Mouse (Mus musculus): Measurements from ENCODE around the gene Adgrg3.
A peak's percentile ranks its signal among the peaks of the same experiment; 100 is the strongest.

The Adgrg3 gene

GRCm38 (mm10) chr8:95017451-95017850, at the start of gene Adgrg3:
Adgrg3 (plus strand) TSS chr8:95017692.
- DNase-seq, result no peak

DNA sequence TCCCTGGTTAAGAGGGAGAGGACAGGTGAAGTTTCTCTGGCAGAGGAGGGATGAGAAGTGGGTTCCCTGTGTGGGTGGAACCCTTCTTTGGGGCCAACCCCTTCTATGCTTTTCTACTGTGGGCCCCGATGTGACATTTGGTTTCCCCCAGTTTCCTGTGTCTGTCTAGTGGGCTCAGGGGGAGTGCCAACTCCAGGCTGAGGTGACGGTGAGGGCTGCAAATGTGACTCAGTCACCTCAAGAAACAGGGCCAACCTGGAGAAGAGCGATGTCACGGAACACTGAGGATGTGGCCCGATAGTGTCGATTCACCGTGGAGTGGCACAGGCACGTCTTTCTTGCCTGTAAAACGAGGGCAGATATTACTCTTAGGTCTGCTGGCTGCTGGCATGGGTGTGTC, 44.2 kb upstream of the Adgrg3 start:
- no peak for DNase-seq

DNA sequence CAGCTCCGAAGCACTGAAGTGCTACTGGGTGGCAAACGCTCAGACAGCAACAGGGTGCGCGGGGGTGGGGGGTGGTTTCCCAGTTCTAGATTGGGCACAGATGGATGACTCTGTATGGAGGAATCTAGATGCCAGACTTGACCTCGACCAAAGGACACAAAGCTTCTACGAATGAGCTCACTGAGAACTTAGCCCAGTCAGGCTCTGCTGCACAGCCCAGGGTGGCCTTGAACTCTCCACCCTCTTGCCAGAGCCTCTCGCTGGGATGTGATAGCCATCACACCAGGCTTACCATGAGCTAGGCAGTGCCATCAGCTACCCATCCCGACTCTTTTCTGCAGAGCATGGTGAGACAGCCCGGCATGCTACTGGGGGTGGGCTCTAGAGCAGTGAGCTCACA, 43.7 kb upstream of the Adgrg3 start:
- DNase-seq, result no peak

DNA sequence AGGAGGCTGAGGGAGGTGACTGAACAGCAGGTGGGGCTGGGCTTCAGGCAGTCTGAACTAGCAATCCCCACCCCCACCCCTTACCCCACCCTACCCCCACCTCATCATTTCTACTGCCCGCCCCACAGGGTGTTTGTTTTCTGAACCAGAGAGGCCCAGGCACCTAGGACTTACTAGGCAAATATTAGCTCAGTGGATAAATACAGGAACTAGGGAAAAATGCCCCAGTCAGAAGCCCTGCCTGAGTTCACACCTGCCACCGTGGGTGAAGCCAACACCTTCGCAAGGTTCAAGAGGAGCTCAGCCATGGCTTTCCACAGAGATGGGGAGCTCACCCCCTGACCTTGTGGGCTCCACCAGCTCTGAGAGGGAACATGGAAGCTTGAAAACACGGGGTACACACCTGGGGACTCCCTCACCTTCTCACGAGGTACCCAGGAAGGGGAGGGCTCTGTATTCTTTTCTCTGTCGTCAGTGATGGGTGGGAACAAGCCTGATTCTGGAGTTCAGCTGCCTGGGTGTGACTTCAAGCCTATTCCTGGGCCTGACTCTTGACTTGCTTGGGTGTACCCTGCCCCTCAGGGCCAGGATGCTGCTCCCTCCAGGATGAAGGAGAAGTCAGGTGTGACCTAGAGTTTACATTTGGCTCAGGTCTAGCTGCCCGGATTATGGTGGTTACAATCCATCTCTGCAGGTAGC, 42.9 kb upstream of the Adgrg3 start, which contains the start of gene Adgrg1:
Gene Adgrg1, plus strand, starts transcription at position 285 of the 699 bp plus-strand sequence.
- no peak for DNase-seq

- DNase-seq, result no peak
Measured at GRCm38 (mm10) chr8:94976651-94977417, 40.7 kb upstream of the Adgrg3 start.

GRCm38 (mm10) chr8:94978131-94978530, 39.4 kb upstream of the Adgrg3 start:
- DNase-seq, result no peak

DNA sequence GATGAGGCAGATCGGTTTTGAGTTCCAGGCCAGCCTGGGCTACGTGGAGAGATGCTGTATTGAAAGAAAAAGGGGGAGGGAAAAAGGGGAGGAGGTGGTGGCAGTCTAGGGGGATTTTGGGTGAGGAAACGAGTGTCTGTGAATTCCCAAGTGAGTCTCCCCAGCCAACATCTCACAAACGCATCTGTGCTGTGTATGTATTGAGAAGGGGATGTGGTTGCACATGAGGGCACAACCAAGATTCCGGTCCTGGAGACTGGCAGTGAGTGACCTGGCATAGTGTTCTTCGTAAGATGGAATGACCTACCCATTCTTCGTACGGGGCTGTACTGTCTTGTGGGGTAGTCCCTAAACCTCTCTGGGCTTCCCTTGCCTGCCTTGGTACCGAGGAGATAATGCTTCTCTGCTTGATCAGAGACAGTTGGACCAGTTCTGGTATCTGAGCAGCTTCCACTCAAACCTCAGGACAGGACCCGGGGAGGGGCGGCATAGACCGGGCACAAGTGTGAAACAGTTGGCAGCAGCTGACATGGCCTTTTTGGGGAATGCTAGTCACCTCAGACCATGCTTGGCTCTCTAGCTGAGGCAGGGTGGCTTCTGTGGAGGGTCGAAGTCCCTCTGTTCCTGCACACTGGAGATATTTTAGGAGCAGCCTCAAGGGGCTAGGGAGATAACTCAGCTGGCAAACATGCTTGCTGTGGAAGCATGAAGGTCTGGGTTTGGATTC, 38.7 kb upstream of the Adgrg3 start:
- no peak for DNase-seq

- no peak for DNase-seq
Measured at GRCm38 (mm10) chr8:94980176-94980575, 37.3 kb upstream of the Adgrg3 start.

GRCm38 (mm10) chr8:94980976-94981375, 36.5 kb upstream of the Adgrg3 start:
- DNase-seq, result no peak

- DNase-seq, result no peak
Measured at GRCm38 (mm10) chr8:94981848-94982247, 35.6 kb upstream of the Adgrg3 start.

- no peak for DNase-seq
Measured at GRCm38 (mm10) chr8:94983146-94983545, 34.3 kb upstream of the Adgrg3 start.

GRCm38 (mm10) chr8:94983881-94984516, 33.5 kb upstream of the Adgrg3 start:
- peak; percentile 38 for DNase-seq

- no peak for DNase-seq
Measured at GRCm38 (mm10) chr8:94985023-94985422, 32.5 kb upstream of the Adgrg3 start.

GRCm38 (mm10) chr8:94986676-94987075, 30.8 kb upstream of the Adgrg3 start:
- peak; percentile 42 for DNase-seq

DNA sequence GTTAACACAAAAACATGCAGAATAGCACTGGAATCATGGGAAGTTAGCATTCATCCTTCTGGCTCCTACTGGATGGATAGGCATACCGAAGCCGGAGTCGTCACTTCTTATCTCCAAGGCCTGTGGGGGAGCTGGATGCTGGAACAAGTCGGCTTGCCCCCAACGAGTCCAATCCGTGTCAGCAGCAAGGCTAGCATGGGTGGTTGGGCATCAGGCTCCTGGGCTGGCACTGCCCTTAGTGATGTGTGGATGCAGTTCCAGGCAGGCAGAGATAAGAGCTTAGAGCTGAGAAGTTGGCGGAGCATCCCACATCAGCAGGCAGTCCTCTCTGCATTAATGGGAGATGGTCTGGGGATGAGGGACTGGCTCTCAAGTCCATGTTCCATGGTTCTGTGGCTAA, 29.9 kb upstream of the Adgrg3 start:
- DNase-seq, result no peak

DNA sequence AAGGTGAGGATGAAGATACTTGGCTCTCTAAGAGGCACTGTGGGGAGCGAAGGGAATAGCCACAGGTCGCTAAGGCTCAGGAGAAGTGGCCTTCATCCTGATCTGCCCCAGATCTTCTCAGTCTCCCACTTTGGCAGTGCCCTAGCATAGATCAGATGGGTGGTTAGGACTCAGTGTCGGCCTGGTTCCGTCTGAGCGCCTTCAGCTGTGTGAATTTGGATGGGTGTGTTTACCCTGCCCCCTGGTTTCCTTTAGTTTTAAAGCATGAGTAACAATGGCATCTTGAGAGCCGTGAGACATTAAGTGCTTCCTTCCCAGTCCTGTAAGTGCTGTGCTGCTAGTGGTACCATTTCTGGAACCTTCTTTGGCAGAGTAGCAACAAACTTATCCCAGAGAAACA, 28.9 kb upstream of the Adgrg3 start:
- no peak for DNase-seq

GRCm38 (mm10) chr8:94989711-94990110, 27.8 kb upstream of the Adgrg3 start:
- peak; percentile 66 for DNase-seq

DNA sequence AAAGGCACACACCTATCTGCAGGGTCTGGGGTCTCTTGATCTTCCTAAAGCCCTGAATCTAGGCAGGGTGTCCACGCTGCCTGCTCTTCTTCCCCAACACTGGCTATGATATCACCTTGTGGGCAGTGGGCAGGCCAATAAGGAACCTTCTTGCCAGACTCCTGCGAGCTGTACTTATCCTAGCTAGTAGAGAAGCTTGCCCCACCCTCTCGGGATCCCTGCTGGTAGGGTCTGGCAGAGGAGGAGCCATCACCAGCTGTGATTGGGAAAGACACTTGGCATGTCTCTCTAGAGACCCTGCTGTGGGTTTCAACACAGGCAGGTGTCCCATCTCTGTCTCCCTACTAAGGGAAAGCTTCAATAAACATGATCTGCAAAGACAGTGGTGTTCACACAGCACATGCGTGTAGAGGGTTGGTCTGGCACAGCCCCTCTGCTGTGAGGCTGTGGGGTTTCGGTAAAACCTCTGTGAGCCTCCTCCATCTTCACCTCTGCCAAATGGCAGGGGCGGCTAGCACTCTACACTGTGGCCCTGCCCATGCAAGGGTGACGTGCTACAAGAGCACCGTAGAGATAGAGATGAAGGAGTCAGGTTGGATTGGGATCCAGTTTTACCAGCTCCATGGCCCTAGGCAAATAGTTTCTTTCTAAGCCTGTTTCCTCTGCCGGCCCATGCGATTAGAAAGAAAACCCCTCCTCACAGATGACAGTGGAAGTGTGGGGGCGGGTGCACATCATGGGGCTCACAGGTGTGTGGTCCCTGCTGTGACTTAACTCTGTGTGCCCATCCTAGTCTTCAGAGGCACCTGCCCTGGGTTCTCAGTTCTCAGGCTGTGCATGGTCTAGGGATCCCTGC, 26.7 kb upstream of the Adgrg3 start:
- no peak for DNase-seq

DNA sequence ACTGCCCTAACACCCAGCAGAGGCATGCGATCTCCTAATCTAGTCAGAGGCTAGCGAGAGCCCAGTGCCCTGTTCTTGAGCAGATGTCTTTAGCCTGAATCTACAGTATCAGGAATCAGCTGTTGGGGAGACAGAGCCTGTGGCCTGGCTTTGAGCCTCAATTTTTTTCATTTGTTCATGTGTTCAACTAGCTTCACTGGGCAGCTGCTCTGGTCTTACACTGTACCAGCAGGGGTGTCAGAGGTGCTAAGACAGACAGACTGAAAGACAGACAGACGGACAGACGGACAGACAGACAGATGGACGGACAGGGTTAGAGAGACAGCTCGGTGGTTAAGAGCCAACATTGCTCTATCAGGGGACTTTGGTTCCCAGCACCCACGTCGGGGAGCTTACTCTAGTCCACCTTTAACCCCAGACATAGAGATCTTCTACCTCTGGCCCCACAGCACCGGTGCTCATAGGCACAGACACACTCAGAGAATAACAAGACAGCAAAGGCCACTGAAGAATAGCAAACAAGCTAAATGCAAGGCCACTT, 26.0 kb upstream of the Adgrg3 start:
- no peak for DNase-seq

GRCm38 (mm10) chr8:94992010-94992409, 25.5 kb upstream of the Adgrg3 start:
- DNase-seq, result no peak

- DNase-seq, result peak; percentile 51
Measured at GRCm38 (mm10) chr8:94992534-94992933, 25.0 kb upstream of the Adgrg3 start.

All from cerebellum, adult 11-12 months (tissue).